Mouse (Mus musculus) gastrocnemius, adult 18-20 months (tissue): ENCODE measurements around the gene Rfc4. TPM values are rescaled to one million over a fixed set of nuclear protein-coding genes. Genes with fewer than 3 reads are reported as not detected.

Source experiments
- DNase-seq: peaks from one replicate; pipeline ENCODE4 v3.0.0; 2021; ENCODE audit warnings: low spot score
- total RNA-seq, 2 experiments: library from RNA; stranded (reverse); gene quantifications; 2 replicates each; pipeline ENCODE4 v1.2.3; 2021

The Rfc4 gene
- total RNA-seq, 2 experiments from 2014 or later: 7.1 to 7.5 TPM

DNA sequence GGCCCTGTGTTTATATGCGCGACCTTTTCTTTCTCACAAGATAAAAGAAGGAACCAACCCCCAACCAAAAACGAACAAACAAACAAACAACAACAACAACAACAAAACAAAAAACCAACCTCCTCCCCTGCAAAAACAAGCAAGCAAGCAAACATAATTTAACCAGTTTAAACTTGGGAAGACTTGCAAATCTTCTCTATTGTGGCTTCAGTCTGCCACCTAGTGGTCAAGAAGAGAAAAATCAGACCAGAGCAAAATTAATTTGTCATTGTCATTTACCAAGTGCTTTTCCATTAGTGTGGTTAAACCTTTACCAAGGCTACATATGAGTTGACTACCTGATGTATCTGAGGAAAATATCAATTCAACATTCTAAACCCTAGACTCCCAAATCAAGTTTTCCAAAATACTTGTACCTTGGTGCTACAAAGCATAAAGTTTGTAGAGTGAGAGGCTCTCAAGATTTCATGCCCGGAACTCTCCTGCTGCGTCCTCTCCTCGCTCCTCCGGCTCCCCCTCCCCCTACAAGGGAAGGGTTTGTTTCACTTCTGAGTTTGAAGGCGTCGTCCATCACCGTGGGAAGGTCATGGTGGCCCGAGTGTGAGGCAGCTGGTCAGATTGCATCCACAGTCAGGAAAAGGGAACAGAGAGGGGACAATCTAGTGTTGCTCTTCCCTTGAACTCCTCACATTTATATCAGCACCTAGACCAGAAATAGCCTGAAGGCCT is 8.0 kb upstream of the Rfc4 start:
- DNase-seq: peak; percentile 13

GRCm38 (mm10) chr16:23132336-23132735 is 4.8 kb upstream of the Rfc4 start:
- DNase-seq: no peak

- DNase-seq: no peak
Measured at GRCm38 (mm10) chr16:23130303-23130702, 2.8 kb upstream of the Rfc4 start.

DNA sequence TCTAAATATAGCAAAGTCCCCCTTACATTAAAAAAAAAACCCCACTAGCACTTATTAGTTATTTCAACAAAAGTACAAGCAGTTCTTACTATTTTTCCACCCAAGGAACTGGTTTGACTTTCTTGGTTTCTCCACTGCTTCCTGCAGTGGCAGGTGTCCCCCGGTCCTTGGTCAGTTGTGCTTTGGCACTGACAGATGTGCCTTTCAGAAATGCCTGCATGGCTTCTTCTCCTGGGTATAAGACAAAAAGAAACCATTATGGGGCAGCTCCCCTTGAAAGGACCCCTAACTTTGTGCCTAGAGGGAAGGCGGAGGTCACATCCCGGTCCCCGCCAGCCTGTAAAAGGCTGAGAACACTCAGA is 245 bp downstream of the Rfc4 start:
- no peak for DNase-seq

DNA sequence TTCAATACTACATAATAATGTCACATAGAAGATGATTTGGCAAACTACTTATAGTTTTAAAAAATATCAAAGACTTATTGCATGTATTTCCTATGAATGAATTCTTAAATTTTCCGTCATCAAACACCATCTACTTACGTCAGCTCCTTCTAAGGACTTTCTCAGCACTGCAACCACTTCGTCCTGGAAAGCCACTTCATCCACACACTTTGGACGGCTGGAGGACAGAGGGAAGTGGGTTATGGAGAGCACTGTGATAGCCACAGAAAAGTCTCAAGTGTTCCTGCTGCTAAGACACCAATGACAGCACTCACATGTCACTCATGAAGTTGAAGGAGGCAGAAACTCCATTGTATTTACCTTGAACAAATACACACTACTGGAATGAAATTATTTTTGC is 3.1 kb downstream of the Rfc4 start:
- DNase-seq: no peak

GRCm38 (mm10) chr16:23123104-23123503 is 4.4 kb downstream of the Rfc4 start:
- DNase-seq: no peak

DNA sequence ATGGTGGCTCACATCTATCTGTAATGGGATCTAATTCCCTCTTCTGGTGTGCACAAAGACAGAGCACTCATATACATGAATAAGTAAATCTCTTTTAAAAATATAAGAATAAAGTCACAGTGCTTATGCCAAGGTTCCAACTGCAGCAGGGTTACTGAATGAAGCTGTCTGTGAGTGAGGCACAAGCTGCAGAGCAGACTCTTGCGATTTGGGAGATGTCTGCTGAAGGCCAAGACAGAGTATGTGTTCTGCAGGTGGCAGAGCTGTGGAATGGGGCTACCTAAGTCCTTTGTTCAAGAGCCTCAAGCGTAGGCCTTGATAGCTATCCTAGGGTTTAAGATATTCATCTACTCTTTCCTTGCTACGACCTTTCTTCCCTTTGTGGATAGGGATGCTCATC is 5.1 kb downstream of the Rfc4 start:
- no peak for DNase-seq

DNA sequence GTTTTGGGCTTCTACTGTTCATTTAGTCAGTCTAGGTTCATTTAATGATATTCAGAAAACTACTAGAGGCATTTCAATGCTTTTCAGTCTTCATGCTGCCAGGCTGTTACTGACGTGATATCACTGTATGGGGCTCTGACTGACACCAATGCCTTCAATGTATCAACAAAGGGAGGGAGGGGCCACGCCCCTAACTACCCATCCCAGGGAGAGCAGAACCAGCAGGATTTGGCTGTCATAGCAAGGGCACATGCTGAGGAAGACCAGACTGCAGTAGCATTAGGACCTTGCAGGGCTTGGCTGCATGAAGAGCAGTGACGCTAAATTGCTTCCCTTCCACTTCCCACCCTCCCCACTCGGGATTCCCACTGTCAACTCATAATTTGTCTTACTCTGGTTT is 10.4 kb downstream of the Rfc4 start:
- DNase-seq: no peak

DNA sequence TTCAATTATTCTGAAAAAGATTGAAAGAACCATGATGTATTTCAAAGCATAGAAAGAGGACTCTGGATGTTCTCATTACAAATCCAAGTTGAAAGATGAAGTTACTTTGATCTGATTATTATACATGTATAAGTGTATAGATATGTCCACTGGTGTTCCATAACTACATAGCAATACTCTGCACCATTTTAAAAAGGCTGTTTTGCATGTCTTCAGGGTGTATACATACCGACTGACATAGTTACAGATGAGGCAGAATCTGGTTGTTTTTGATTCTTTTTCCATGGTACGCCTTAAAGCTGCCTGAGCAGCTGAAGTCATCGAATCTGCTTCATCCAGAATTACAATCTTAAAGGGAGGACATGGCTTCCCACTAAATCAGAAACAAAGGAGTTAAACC is 12.1 kb downstream of the Rfc4 start:
- no peak for DNase-seq

DNA sequence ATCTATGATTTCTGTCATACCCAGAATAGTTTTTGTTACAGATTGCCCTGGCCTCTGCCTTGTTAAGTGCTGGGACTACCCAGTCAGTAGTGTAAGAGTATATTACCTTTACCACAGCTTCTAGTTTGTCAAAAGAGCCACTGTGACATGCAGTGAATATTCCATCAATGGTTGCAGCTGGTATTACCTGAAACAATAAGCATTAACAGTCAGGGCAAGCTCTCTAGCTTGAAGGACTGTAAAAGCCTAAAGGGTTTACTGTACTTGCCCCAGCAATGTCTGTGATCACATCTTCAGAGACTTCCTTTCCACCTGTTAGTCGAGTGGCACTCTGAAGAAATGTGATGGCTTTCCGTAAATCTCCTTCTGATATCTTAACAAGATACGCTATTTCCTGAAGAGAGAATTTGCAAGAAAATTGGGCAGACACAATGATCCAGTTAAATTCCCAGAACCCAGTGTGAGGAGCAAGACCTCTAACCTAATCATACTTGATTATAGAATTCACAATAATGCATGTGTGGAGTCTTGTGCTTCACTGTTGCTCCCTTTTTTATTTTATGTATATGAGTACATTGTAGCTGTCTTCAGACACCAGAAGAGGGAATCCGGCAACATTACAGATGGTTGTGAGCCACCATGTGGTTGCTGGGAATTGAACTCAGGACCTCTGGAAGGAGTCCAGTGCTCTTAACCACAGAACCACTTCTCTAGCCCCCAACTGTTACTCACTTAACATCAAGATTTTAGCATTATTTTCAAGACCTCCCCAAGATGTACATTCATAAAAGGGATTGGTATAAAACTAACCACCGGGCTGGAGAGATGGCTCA is 13.0 kb downstream of the Rfc4 start:
- no peak for DNase-seq

- DNase-seq: no peak
Measured at GRCm38 (mm10) chr16:23113903-23114302, 13.6 kb downstream of the Rfc4 start.

DNA sequence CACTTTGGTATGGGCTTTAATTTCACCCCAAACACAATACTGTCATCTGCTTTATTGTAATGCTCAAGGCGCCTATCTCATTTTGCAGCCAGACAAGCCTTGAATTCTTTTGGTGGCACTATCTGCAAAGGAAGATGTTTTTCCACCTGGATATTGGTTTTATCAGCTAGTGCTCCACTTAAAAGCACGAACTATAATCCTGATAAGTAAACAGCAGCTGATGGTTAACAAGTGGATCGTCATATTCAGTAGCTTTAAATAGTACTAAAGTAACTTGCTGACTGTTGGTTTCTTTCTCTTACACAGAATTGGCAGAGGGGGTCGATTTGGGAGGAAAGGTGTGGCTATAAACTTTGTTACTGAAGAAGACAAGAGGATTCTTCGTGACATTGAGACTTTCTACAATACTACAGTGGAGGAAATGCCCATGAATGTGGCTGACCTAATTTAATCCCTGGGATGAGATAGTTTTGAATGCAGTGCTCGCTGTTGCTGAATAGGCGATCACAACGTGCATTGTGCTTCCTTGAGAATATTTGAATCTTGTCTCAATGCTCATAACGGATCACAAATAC is 14.6 kb downstream of the Rfc4 start:
- no peak for DNase-seq

- DNase-seq: no peak
Measured at GRCm38 (mm10) chr16:23112348-23112747, 15.2 kb downstream of the Rfc4 start.

GRCm38 (mm10) chr16:23109350-23110280 is 17.9 kb downstream of the Rfc4 start:
- DNase-seq: no peak

GRCm38 (mm10) chr16:23108943-23109342 is 18.6 kb downstream of the Rfc4 start:
- no peak for DNase-seq

DNA sequence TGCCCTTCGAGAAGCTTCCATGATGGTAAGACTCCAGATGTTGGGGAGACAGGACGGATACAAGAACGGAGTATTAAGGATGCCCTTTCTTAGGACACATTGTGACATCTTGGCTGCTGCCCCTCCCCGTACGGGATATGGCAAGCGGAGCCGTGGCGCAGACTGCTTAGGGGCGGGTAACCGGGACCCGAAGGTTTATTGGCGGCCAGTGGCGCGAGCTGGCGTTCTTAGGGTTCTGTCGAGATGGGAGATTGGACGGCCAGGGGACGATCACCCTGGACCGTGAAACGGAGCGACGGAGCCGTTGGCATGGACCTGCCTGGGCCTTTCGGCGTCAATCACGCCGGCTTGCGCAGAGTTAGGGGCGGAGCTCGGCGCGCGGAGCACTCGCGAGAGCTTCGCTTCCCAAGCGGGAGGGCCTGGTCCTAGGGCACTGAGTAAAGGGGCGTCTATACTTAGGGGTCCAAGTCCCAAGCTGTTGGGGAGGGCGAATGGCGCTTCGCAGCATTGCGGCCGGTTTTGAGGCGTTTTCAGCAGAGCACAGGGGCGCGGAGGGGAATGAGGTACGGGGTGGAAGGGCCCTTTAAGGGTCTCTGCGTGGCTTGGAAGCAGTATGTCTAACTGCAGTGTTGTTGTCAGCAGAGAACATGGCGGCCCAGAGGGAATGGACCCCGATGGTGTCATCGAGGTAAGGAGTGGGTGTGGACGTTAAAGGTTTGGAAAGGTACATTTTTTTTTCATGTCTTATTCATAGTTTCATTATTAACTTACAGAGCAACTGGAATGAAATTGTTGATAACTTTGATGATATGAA is 19.4 kb downstream of the Rfc4 start:
- DNase-seq: peak; percentile 83

- peak; percentile 90 for DNase-seq
Measured at GRCm38 (mm10) chr16:23107231-23107942, 20.1 kb downstream of the Rfc4 start, which contains the start of gene Eif4a2. Gene Eif4a2, plus strand, starts transcription at chr16:23107444.

DNA sequence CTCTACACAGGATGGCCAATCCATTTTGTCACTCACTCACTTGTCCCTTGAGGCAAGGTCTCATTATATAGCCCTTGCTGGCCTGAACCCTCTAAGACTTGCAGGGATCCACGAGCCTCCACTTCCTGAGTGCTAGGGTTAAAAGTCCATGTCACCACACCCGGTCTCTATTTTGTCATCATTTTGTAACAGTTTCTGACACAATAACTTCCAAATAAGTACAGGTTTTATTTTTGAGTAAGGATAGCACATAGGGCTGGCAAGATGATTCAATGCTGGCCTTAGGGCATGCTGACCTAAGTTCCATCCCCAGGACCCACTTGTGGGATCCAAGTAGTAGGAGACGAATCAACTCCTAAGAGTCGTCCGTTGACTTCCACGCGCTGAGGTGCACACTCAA is 21.4 kb downstream of the Rfc4 start:
- DNase-seq: no peak

- DNase-seq: no peak
Measured at GRCm38 (mm10) chr16:23103841-23104240, 23.7 kb downstream of the Rfc4 start.
